Mouse (Mus musculus): ENCODE results near the gene Plpp3.

GRCm38 (mm10) chr4:105174778-105175177, 17.6 kb downstream of the Plpp3 start:
- TF ChIP-seq CTCF (conservative IDR thresholded peaks at IDR 0.05; ENCODE audit: low read length), result no peak
- TF ChIP-seq NANOG (IDR thresholded peaks at IDR 0.05; ENCODE audit: borderline replicate concordance, low read length), result no peak
